Mouse (Mus musculus) G1E (cell line): ENCODE data around the gene Fkbp5. TPM values are rescaled to one million over a fixed set of nuclear protein-coding genes. Genes with fewer than 3 reads are reported as not detected.
A peak's percentile ranks its signal among the peaks of the same experiment; 100 is the strongest.

Experiments
- ATAC-seq: 2 replicates; pipeline ENCODE4 v1.8.0; 2016; ENCODE audit warnings: mild to moderate bottlenecking; ENCODE audit not compliant: insufficient number of reproducible peaks, poor library complexity, low FRiP score, severe bottlenecking; ENCODE audit errors: extremely low read depth
- DNase-seq: peaks from one replicate; pipeline ENCODE4 v3.0.0; 2012; ENCODE audit warnings: low spot score
- H3K27me3 ChIP-seq: 2 replicates; pipeline ENCODE4 v1.6.1; 2012; ENCODE audit warnings: mild to moderate bottlenecking, low read length, inconsistent platforms; ENCODE audit not compliant: insufficient read depth
- H3K36me3 ChIP-seq: replicated peaks from 2 replicates; pipeline ENCODE3; 2012; ENCODE audit warnings: mild to moderate bottlenecking, inconsistent platforms
- H3K4me1 ChIP-seq: 2 replicates; pipeline ENCODE4 v1.6.1; 2012; ENCODE audit warnings: low read depth, low read length, inconsistent platforms, mixed read lengths; ENCODE audit not compliant: insufficient read depth
- H3K4me3 ChIP-seq: 2 replicates; pipeline ENCODE4 v1.5.1; 2012; ENCODE audit warnings: low read depth, mild to moderate bottlenecking, inconsistent platforms, low read length, moderate library complexity, mixed read lengths
- H3K9me3 ChIP-seq: replicated peaks from 2 replicates; pipeline ENCODE4 v1.6.1; 2012; ENCODE audit warnings: inconsistent platforms
- CTCF ChIP-seq: IDR thresholded peaks from 2 replicates; pipeline ENCODE4 v1.5.1; 2012; ENCODE audit warnings: low read depth, low read length, inconsistent platforms, mixed read lengths
- GATA1 ChIP-seq: IDR thresholded peaks from 2 replicates; pipeline ENCODE4 v1.6.1; 2012; ENCODE audit warnings: borderline replicate concordance, low read length, inconsistent platforms, mixed read lengths
- GATA2 ChIP-seq: IDR thresholded peaks from 2 replicates; pipeline ENCODE4 v1.6.1; 2012; ENCODE audit warnings: low read depth, low read length, inconsistent platforms, borderline replicate concordance
- POLR2AphosphoS5 ChIP-seq: IDR thresholded peaks from 2 replicates; pipeline ENCODE4 v1.6.1; 2012; ENCODE audit warnings: low read depth, low read length, inconsistent platforms; ENCODE audit not compliant: insufficient replicate concordance
- TAL1 ChIP-seq: conservative IDR thresholded peaks from 2 replicates; pipeline ENCODE4 v1.6.1; 2012; ENCODE audit warnings: low read depth, low read length, inconsistent platforms, mixed read lengths
- polyA plus RNA-seq: library from polyadenylated mRNA; stranded (reverse); fragments of >175 nt; gene quantifications from 2 replicates; pipeline ENCODE4 v1.2.3, GENCODE M21; 2012
- total RNA-seq, 2 experiments: library from RNA; stranded (forward) in 1 of 2; stranded (reverse) in 1 of 2; fragments of 200-1000 nt in 1 of 2; fragments of >200 nt in 1 of 2; fragmentation: Nextera tagmentation in 1 of 2; gene quantifications; 2 replicates each; pipeline ENCODE4 v1.2.3; 2014 to 2017

Fkbp5 gene
- total and polyA plus RNA-seq, 3 experiments = 11.7 to 36.6 (median 18.5) TPM

GRCm38 (mm10) chr17:28371286-28371685 lies 146.0 kb downstream of the Fkbp5 start:
- peaks cover 34% of the 10 kb centered on the region for H3K27me3 ChIP-seq
- peaks cover 30% of the 10 kb centered on the region for H3K4me1 ChIP-seq
- no peak for ATAC-seq
- TF ChIP-seq POLR2AphosphoS5 (no peak), GATA1 (no peak), GATA2 (no peak), TAL1 (no peak), CTCF (no peak)
- H3K36me3 ChIP-seq = no peaks in the 10 kb centered on the region
- H3K4me3 ChIP-seq = no peak overlapping the region
- DNase-seq = no peak
- H3K9me3 ChIP-seq = no peaks in the 10 kb centered on the region

GRCm38 (mm10) chr17:28369056-28369455 lies 148.3 kb downstream of the Fkbp5 start:
- H3K9me3 ChIP-seq = no peaks in the 10 kb centered on the region
- H3K4me3 ChIP-seq = no peak overlapping the region
- DNase-seq (no peak), ATAC-seq (no peak)
- no peaks in the 10 kb centered on the region for H3K36me3 ChIP-seq
- TF ChIP-seq CTCF (no peak), TAL1 (no peak), GATA2 (no peak)
- peaks cover 38% of the 10 kb centered on the region for H3K27me3 ChIP-seq
- H3K4me1 ChIP-seq = peaks cover 21% of the 10 kb centered on the region

- peaks cover 41% of the 10 kb centered on the region for H3K27me3 ChIP-seq
- ATAC-seq (no peak), DNase-seq (peak; percentile 72)
- no peak overlapping the region; the same call in 1 of the 2 replicates for H3K4me3 ChIP-seq
- no peaks in the 10 kb centered on the region for H3K9me3 ChIP-seq
- peaks cover 18% of the 10 kb centered on the region for H3K4me1 ChIP-seq
- H3K36me3 ChIP-seq = no peaks in the 10 kb centered on the region
- TF ChIP-seq TAL1 (no peak), CTCF (peak; percentile 97)
Observed at GRCm38 (mm10) chr17:28368449-28368848, 148.9 kb downstream of the Fkbp5 start.

- Histone ChIP-seq H3K4me1 (peaks cover 24% of the 10 kb centered on the region), H3K4me3 (no peak within 1 kb of the TSS), H3K27me3 (peaks cover 63% of the 10 kb centered on the region), H3K9me3 (no peaks in the 10 kb centered on the region), H3K36me3 (no peaks in the 10 kb centered on the region)
- DNase-seq = no peak
- no peak for TF ChIP-seq TAL1
- TF ChIP-seq GATA2 = no peak
- no peak for TF ChIP-seq POLR2AphosphoS5
- ATAC-seq = no peak
Observed at GRCm38 (mm10) chr17:28365122-28365521, 152.2 kb downstream of the Fkbp5 start, which contains the start of gene Tulp1. TSS of gene Tulp1 (minus strand) at chr17:28365222.

GRCm38 (mm10) chr17:28363507-28363906 lies 153.8 kb downstream of the Fkbp5 start:
- Histone ChIP-seq H3K9me3 (no peaks in the 10 kb centered on the region), H3K4me1 (peaks cover 18% of the 10 kb centered on the region), H3K27me3 (peaks cover 73% of the 10 kb centered on the region), H3K36me3 (no peaks in the 10 kb centered on the region), H3K4me3 (no peak overlapping the region)
- ATAC-seq (no peak), DNase-seq (no peak)
- TF ChIP-seq POLR2AphosphoS5 = no peak
- TF ChIP-seq TAL1 = no peak
- no peak for TF ChIP-seq GATA1
- TF ChIP-seq GATA2 = no peak
- TF ChIP-seq CTCF = no peak

GRCm38 (mm10) chr17:28362653-28363292 lies 154.6 kb downstream of the Fkbp5 start:
- Histone ChIP-seq H3K9me3 (no peaks in the 10 kb centered on the region), H3K36me3 (no peaks in the 10 kb centered on the region), H3K4me1 (peaks cover 18% of the 10 kb centered on the region), H3K4me3 (peak overlapping the region; percentile 2; the same call in 1 of the 2 replicates), H3K27me3 (peaks cover 78% of the 10 kb centered on the region)
- ATAC-seq (no peak), DNase-seq (no peak)
- TF ChIP-seq GATA1 (no peak), CTCF (no peak), TAL1 (no peak), GATA2 (no peak), POLR2AphosphoS5 (no peak)
